Mouse (Mus musculus): ENCODE data around the gene Fus. TPM values are rescaled to one million over a fixed set of nuclear protein-coding genes. Genes with fewer than 3 reads are reported as not detected.

The Fus gene
- polyA plus RNA-seq, 1 experiment from 2014 or later: 318 TPM

DNA sequence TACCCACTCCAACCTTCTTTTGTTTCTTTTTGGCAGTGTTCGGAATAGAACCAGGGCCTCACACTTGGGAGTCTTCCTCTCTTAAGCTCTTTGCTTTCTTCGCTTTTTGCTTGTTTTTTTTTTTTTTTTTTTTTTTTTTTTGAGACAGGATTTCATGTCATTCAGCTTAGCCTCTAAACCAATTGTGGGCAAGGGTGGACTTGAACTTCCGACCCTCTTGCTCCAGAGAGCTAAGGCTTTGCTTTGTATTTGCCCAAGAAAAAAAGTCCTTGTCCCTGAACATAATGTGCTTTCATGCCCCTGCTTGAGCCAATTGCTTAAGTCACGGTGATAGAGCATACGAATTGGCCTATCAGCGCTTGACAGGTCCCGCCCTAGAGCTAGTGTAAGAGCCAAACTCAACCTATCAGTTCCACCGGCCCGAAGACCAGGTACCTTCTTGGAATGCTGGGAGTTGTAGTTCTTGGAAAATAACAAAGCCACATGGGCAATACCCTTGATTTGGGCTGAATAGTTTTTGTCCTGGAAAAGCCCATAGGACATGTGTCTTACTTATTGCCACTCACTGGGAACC, 64.2 kb downstream of the Fus start:
- peak; percentile 65 for ATAC-seq
- H3K4me3 ChIP-seq (ENCODE audit: low read length): no peak overlapping the region
- no peak overlapping the region for H3K9ac ChIP-seq (ENCODE audit: low read depth, low read length)
- no peak overlapping the region for H3K4me2 ChIP-seq (ENCODE audit: low read length)
- no peaks in the 10 kb centered on the region for H3K4me1 ChIP-seq (ENCODE audit: control insufficient read depth, insufficient read depth, low read depth, low read length)
- no peaks in the 10 kb centered on the region for H3K9me3 ChIP-seq (ENCODE audit: control insufficient read depth, low read length)
- no peak overlapping the region for H3K27ac ChIP-seq (ENCODE audit: low read depth, low read length)
- H3K36me3 ChIP-seq (ENCODE audit: control insufficient read depth, insufficient read depth, low read length): no peaks in the 10 kb centered on the region
- WGBS: 45% methylated on average over 9 of the region's 9 CpGs
- H3K27me3 ChIP-seq (replicated peaks; ENCODE audit: control insufficient read depth, insufficient read depth, low read length): no peaks in the 10 kb centered on the region

DNA sequence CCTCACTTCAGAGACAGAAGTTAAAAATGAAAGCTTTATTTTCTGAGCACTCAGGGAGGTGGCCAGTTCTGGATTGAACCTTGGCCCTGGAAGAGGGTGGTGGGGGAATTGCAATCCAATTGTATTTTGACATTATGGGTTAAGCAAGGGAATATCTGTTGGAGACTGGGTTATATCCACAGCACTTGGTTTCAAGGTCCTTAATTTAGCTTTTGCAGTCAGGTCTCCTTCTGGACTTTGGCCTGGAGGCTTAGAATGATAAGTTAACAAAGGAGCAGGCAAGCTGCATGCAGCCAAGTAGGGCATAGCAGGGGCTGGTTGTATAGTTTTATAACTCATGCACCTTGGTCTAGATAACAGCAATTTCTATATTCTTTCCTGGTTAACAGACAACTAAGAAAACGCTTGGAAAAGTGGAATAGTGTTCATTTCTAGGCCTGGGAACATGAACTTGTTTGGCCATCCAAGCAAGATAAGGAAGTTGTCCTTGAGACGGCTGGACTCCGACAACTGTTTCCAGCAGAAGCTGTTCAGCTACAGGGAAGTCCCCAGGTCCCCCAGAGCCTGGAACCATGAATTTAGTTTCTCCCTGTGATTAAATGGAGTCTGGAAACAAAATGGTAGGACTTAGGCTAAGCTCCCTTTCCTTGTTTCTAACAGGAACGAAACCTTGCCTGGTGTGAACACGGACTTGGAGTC, 65.2 kb downstream of the Fus start:
- 88% methylated on average over 5 of the region's 5 CpGs for WGBS
- no peak overlapping the region for H3K9ac ChIP-seq (ENCODE audit: low read depth, low read length)
- no peak for ATAC-seq

DNA sequence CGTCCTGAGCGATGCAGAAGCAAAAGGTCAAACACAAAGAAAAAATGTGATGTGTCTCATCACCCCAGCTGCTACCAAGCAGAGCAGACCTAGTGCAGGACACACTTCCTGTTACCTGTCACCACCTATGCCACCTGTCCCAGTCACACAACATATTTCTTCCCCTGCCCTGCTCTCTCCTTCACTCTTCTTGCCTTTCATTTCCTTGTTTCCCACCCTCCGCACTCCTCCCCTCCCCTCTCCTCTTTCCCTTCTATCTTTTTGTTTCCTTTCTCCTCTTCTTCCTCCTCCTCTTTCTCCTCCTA, 65.7 kb downstream of the Fus start:
- no peak overlapping the region for H3K4me3 ChIP-seq (ENCODE audit: low read length)
- H3K4me1 ChIP-seq (ENCODE audit: control insufficient read depth, insufficient read depth, low read depth, low read length): no peaks in the 10 kb centered on the region
- no peaks in the 10 kb centered on the region for H3K9me3 ChIP-seq (ENCODE audit: control insufficient read depth, low read length)
- 94% methylated on average over 3 of the region's 3 CpGs for WGBS
- H3K27ac ChIP-seq (ENCODE audit: low read depth, low read length): no peak overlapping the region
- H3K4me2 ChIP-seq (ENCODE audit: low read length): no peak overlapping the region
- no peak overlapping the region for H3K9ac ChIP-seq (ENCODE audit: low read depth, low read length)
- H3K36me3 ChIP-seq (ENCODE audit: control insufficient read depth, insufficient read depth, low read length): no peaks in the 10 kb centered on the region
- no peak for ATAC-seq
- H3K27me3 ChIP-seq (replicated peaks; ENCODE audit: control insufficient read depth, insufficient read depth, low read length): no peaks in the 10 kb centered on the region

More for the DNA sequence above, 65.2 kb downstream of the Fus start:
- no peaks in the 10 kb centered on the region for H3K27me3 ChIP-seq (replicated peaks; ENCODE audit: control insufficient read depth, insufficient read depth, low read length)
- no peaks in the 10 kb centered on the region for H3K36me3 ChIP-seq (ENCODE audit: control insufficient read depth, insufficient read depth, low read length)
- H3K9me3 ChIP-seq (ENCODE audit: control insufficient read depth, low read length): no peaks in the 10 kb centered on the region
- no peaks in the 10 kb centered on the region for H3K4me1 ChIP-seq (ENCODE audit: control insufficient read depth, insufficient read depth, low read depth, low read length)
- no peak overlapping the region for H3K27ac ChIP-seq (ENCODE audit: low read depth, low read length)
- no peak overlapping the region for H3K4me3 ChIP-seq (ENCODE audit: low read length)
- H3K4me2 ChIP-seq (ENCODE audit: low read length): no peak overlapping the region

DNA sequence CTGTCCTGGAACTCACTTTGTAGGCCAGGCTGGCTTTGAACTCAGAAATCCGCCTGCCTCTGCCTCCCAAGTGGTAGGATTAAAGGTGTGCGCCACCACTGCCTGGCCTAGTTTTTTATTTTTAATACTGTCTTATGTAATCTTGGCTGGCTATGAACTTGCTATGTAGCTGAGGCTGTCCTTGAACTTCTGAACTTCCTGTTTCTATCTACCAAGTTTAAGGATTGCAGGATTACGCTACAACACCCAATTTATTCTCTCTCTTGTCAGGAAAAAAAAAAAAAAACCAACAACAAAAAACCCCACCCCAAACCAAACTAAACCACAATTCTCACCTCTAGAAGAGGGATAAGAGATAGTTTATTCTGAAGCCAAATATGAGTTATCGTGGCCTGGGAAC, 66.4 kb downstream of the Fus start:
- ATAC-seq: no peak
- H3K27ac ChIP-seq (ENCODE audit: low read depth, low read length): no peak overlapping the region
- no peak overlapping the region for H3K4me2 ChIP-seq (ENCODE audit: low read length)
- no peak overlapping the region for H3K9ac ChIP-seq (ENCODE audit: low read depth, low read length)
- H3K36me3 ChIP-seq (ENCODE audit: control insufficient read depth, insufficient read depth, low read length): no peaks in the 10 kb centered on the region
- no peak overlapping the region for H3K4me3 ChIP-seq (ENCODE audit: low read length)
- H3K9me3 ChIP-seq (ENCODE audit: control insufficient read depth, low read length): no peaks in the 10 kb centered on the region
- no peaks in the 10 kb centered on the region for H3K4me1 ChIP-seq (ENCODE audit: control insufficient read depth, insufficient read depth, low read depth, low read length)
- no peaks in the 10 kb centered on the region for H3K27me3 ChIP-seq (replicated peaks; ENCODE audit: control insufficient read depth, insufficient read depth, low read length)
- 97% methylated on average over 4 of the region's 4 CpGs for WGBS

Other genes with a start within 250 kb of the Fus start
- gene Ctf2, start 235.3 kb upstream of the Fus start, polyA plus RNA-seq (2015; fragmentation: Nextera tagmentation; extraction: Ambion mirVana): 0.15 and 0.20 TPM in 2 replicates
- 6.8 TPM in 2 replicates for gene Fbxl19, start 222.9 kb upstream of the Fus start, polyA plus RNA-seq (2015; fragmentation: Nextera tagmentation; extraction: Ambion mirVana)
- gene Orai3, start 197.6 kb upstream of the Fus start, polyA plus RNA-seq (2015; fragmentation: Nextera tagmentation; extraction: Ambion mirVana): 10.4 and 11.3 TPM in 2 replicates
- 12.8 and 14.6 TPM in 2 replicates for gene Setd1a, start 190.8 kb upstream of the Fus start, polyA plus RNA-seq (2015; fragmentation: Nextera tagmentation; extraction: Ambion mirVana)
- gene Gm49388, start 181.8 kb upstream of the Fus start, polyA plus RNA-seq (2015; fragmentation: Nextera tagmentation; extraction: Ambion mirVana): not detected in 2 replicates
- gene Hsd3b7, start 166.9 kb upstream of the Fus start, polyA plus RNA-seq (2015; fragmentation: Nextera tagmentation; extraction: Ambion mirVana): 11.9 and 12.1 TPM in 2 replicates
- gene Stx4a, start 143.2 kb upstream of the Fus start, polyA plus RNA-seq (2015; fragmentation: Nextera tagmentation; extraction: Ambion mirVana): 21.6 and 22.0 TPM in 2 replicates
- gene Stx1b, start 142.9 kb upstream of the Fus start, polyA plus RNA-seq (2015; fragmentation: Nextera tagmentation; extraction: Ambion mirVana): 76.8 and 84.4 TPM in 2 replicates
- gene Zfp646, start 91.2 kb upstream of the Fus start, polyA plus RNA-seq (2015; fragmentation: Nextera tagmentation; extraction: Ambion mirVana): 6.0 and 8.8 TPM in 2 replicates
- gene Zfp668, start 90.6 kb upstream of the Fus start, polyA plus RNA-seq (2015; fragmentation: Nextera tagmentation; extraction: Ambion mirVana): 29.5 and 35.1 TPM in 2 replicates
- 0.81 and 0.99 TPM in 2 replicates for gene Prss53, start 76.5 kb upstream of the Fus start, polyA plus RNA-seq (2015; fragmentation: Nextera tagmentation; extraction: Ambion mirVana)
- not detected in 2 replicates for gene Gm21974, start 72.0 kb upstream of the Fus start, polyA plus RNA-seq (2015; fragmentation: Nextera tagmentation; extraction: Ambion mirVana)
- gene Vkorc1, start 71.8 kb upstream of the Fus start, polyA plus RNA-seq (2015; fragmentation: Nextera tagmentation; extraction: Ambion mirVana): 70.5 and 75.2 TPM in 2 replicates
- 67.1 and 72.5 TPM in 2 replicates for gene Bckdk, start 63.4 kb upstream of the Fus start, polyA plus RNA-seq (2015; fragmentation: Nextera tagmentation; extraction: Ambion mirVana)
- gene Kat8, start 54.9 kb upstream of the Fus start, polyA plus RNA-seq (2015; fragmentation: Nextera tagmentation; extraction: Ambion mirVana): 42.1 and 42.3 TPM in 2 replicates
- gene Prss8, start 37.4 kb upstream of the Fus start, polyA plus RNA-seq (2015; fragmentation: Nextera tagmentation; extraction: Ambion mirVana): 0.50 TPM in 2 replicates
- gene Prss36, start 20.7 kb upstream of the Fus start, polyA plus RNA-seq (2015; fragmentation: Nextera tagmentation; extraction: Ambion mirVana): 14.3 and 14.9 TPM in 2 replicates
- 7.3 and 9.3 TPM in 2 replicates for gene Pycard, start 26.4 kb downstream of the Fus start, polyA plus RNA-seq (2015; fragmentation: Nextera tagmentation; extraction: Ambion mirVana)
- 0.27 TPM in 1 of 2 replicates, not detected in the other for gene Trim72, start 36.5 kb downstream of the Fus start, polyA plus RNA-seq (2015; fragmentation: Nextera tagmentation; extraction: Ambion mirVana)
- 0.94 and 1.0 TPM in 2 replicates for gene Itgam, start 95.2 kb downstream of the Fus start, polyA plus RNA-seq (2015; fragmentation: Nextera tagmentation; extraction: Ambion mirVana)
- gene Gm49368, start 95.2 kb downstream of the Fus start, polyA plus RNA-seq (2015; fragmentation: Nextera tagmentation; extraction: Ambion mirVana): not detected in 2 replicates
- gene Itgax, start 162.1 kb downstream of the Fus start, polyA plus RNA-seq (2015; fragmentation: Nextera tagmentation; extraction: Ambion mirVana): 0.10 TPM in 1 of 2 replicates, not detected in the other
- not detected in 2 replicates for gene Itgad, start 186.9 kb downstream of the Fus start, polyA plus RNA-seq (2015; fragmentation: Nextera tagmentation; extraction: Ambion mirVana)
- 0.33 and 4.0 TPM in 2 replicates for gene Cox6a2, start 238.9 kb downstream of the Fus start, polyA plus RNA-seq (2015; fragmentation: Nextera tagmentation; extraction: Ambion mirVana)

Data from hindbrain, embryonic 16.5 days (tissue).